Mouse (Mus musculus) intestine, embryonic 15.5 days (tissue): Measurements from ENCODE around the gene Gm11992. TPM values are rescaled to one million over a fixed set of nuclear protein-coding genes. Genes with fewer than 3 reads are reported as not detected.

Experiments
- ATAC-seq: fragments of 200-750 bp; cut with Nextera tagmentation; 2 replicates; pipeline ENCODE4 v1.8.0; 2017; ENCODE audit warnings: moderate TSS enrichment, moderate library complexity
- H3K27ac ChIP-seq: fragments of 300-500 bp; sonication (generic); 2 replicates; pipeline ENCODE4 v1.5.1; 2015; ENCODE audit warnings: mild to moderate bottlenecking, inconsistent platforms
- H3K27me3 ChIP-seq: fragments of 300-500 bp; sonication (generic); replicated peaks from 2 replicates; pipeline ENCODE4 v1.6.1; 2015; ENCODE audit warnings: inconsistent platforms
- H3K36me3 ChIP-seq: fragments of 300-500 bp; sonication (generic); 2 replicates; pipeline ENCODE4 v1.6.1; 2015; ENCODE audit warnings: inconsistent platforms
- H3K4me1 ChIP-seq: fragments of 300-500 bp; sonication (generic); replicated peaks from 2 replicates; pipeline ENCODE4 v1.6.1; 2015; ENCODE audit warnings: inconsistent platforms
- H3K4me2 ChIP-seq: fragments of 300-500 bp; sonication (generic); replicated peaks from 2 replicates; pipeline ENCODE4 v1.6.1; 2015; ENCODE audit warnings: mild to moderate bottlenecking, inconsistent platforms
- H3K4me3 ChIP-seq: fragments of 300-500 bp; sonication (generic); replicated peaks from 2 replicates; pipeline ENCODE4 v1.5.1; 2015; ENCODE audit warnings: inconsistent platforms
- H3K9ac ChIP-seq: fragments of 300-500 bp; sonication (generic); 2 replicates; pipeline ENCODE4 v1.6.1; 2015; ENCODE audit warnings: inconsistent platforms
- H3K9me3 ChIP-seq: fragments of 300-500 bp; sonication (generic); 2 replicates; pipeline ENCODE4 v1.6.1; 2016; ENCODE audit warnings: inconsistent platforms
- WGBS: fragments of 180-500 bp; shearing (Covaris S2); methylation state at CpG from one replicate; pipeline ENCODE4 v1.1.7; 2015; 5-methylcytosine and 5-hydroxymethylcytosine counted together
- polyA plus RNA-seq: library from polyadenylated mRNA; unstranded; fragments of >200 nt; fragmentation: Nextera tagmentation; extraction: Ambion mirVana; gene quantifications from 2 replicates; pipeline ENCODE4 v1.2.1, GENCODE M21; 2015

Gene Gm11992
- polyA plus RNA-seq, 1 experiment from 2014 or later = 0.50 TPM

GRCm38 (mm10) chr11:9117358-9118049 lies 69.1 kb downstream of the Gm11992 start:
- no peaks in the 10 kb centered on the region for H3K9me3 ChIP-seq
- H3K9ac ChIP-seq = no peak overlapping the region
- H3K4me2 ChIP-seq = peak overlapping the region; percentile 96
- 4% methylated on average over 13 of the region's 13 CpGs for WGBS
- H3K36me3 ChIP-seq = no peaks in the 10 kb centered on the region
- no peak overlapping the region for H3K27ac ChIP-seq
- peaks cover 18% of the 10 kb centered on the region; the same call in 1 of the 2 replicates for H3K4me1 ChIP-seq
- peak; percentile 84 for ATAC-seq
- H3K27me3 ChIP-seq = peaks cover 34% of the 10 kb centered on the region
- H3K4me3 ChIP-seq = peak overlapping the region; percentile 41

- ATAC-seq = peak; percentile 45
- Histone ChIP-seq H3K4me1 (peaks cover 18% of the 10 kb centered on the region; the same call in 1 of the 2 replicates), H3K27ac (no peak within 1 kb of the TSS), H3K27me3 (peaks cover 34% of the 10 kb centered on the region), H3K4me2 (peak within 1 kb of the TSS; percentile 96), H3K4me3 (peak within 1 kb of the TSS; percentile 41), H3K9ac (peak within 1 kb of the TSS; percentile 36; the same call in 1 of the 2 replicates), H3K9me3 (no peaks in the 10 kb centered on the region), H3K36me3 (no peaks in the 10 kb centered on the region)
- 2% methylated on average over 7 of the region's 7 CpGs for WGBS
These were observed 69.6 kb downstream of the Gm11992 start, which contains the start of gene Upp1 for GRCm38 (mm10) chr11:9118050-9118420. Gene Upp1, plus strand, starts transcription at chr11:9118103.

GRCm38 (mm10) chr11:9118421-9119121 lies 70.2 kb downstream of the Gm11992 start:
- Histone ChIP-seq H3K27ac (no peak overlapping the region), H3K4me1 (peaks cover 18% of the 10 kb centered on the region; the same call in 1 of the 2 replicates), H3K9ac (peak overlapping the region; percentile 36; the same call in 1 of the 2 replicates), H3K36me3 (no peaks in the 10 kb centered on the region), H3K9me3 (no peaks in the 10 kb centered on the region), H3K27me3 (peaks cover 31% of the 10 kb centered on the region), H3K4me2 (peak overlapping the region; percentile 96), H3K4me3 (peak overlapping the region; percentile 41)
- WGBS = under 1% methylated on average over 40 of the region's 40 CpGs
- peak; percentile 75 for ATAC-seq

Other genes with a start within 250 kb of the Gm11992 start
- gene Pkd1l1, start 75.3 kb upstream of the Gm11992 start, polyA plus RNA-seq = 0.08 TPM in 1 of 2 replicates, not detected in the other
- 13.2 and 14.1 TPM in 2 replicates for gene Hus1, start 37.4 kb upstream of the Gm11992 start, polyA plus RNA-seq
- 0.33 and 0.46 TPM in 2 replicates for gene Sun3, start 397 bp downstream of the Gm11992 start, polyA plus RNA-seq
- gene Upp1, start 69.5 kb downstream of the Gm11992 start, polyA plus RNA-seq = 5.4 and 6.6 TPM in 2 replicates
- gene Abca13, start 143.3 kb downstream of the Gm11992 start, polyA plus RNA-seq = 0.39 and 0.52 TPM in 2 replicates